Comparison of ENCODE assay signal across 10 mouse cellular contexts in genomic region chr2:170841441-170841965, GRCm38 (mm10).
"Had no signal": no experiment of that assay in that cellular context is flagged by ENCODE, and none has a peak within 500 bp of the region (broad histone marks: within the 10 kb centered on the region; RNA-seq: fewer than 3 reads in every experiment).

No protein-coding gene starts in this region.

- DNase-seq: kidney, postnatal 25 days; lung, embryonic 14.5 days; lung, postnatal 10 days; lung, postnatal 4 days; right cerebral cortex, postnatal 25 days; thymus, postnatal 36 days had no signal

- H3K4me3 ChIP-seq: left cerebral cortex, adult 2 months; liver, embryonic 12.5 days; megakaryocyte, embryonic 14.5 days; midbrain, embryonic 13.5 days had no signal

- H3K27me3 ChIP-seq: liver, embryonic 12.5 days; megakaryocyte, embryonic 14.5 days; midbrain, embryonic 13.5 days had no signal

- H3K4me1 ChIP-seq: liver, embryonic 12.5 days; megakaryocyte, embryonic 14.5 days had no signal

- ATAC-seq: liver, embryonic 12.5 days; midbrain, embryonic 13.5 days had no signal

- H3K9ac ChIP-seq: liver, embryonic 12.5 days; lung, embryonic 14.5 days; midbrain, embryonic 13.5 days had no signal

- H3K9me3 ChIP-seq: liver, embryonic 12.5 days; midbrain, embryonic 13.5 days had no signal

- H3K4me2 ChIP-seq: liver, embryonic 12.5 days; lung, embryonic 14.5 days; midbrain, embryonic 13.5 days had no signal

- H3K36me3 ChIP-seq: liver, embryonic 12.5 days; midbrain, embryonic 13.5 days had no signal

- H3K27ac ChIP-seq: left cerebral cortex, adult 2 months; liver, embryonic 12.5 days; midbrain, embryonic 13.5 days had no signal
